Mouse (Mus musculus) forebrain, embryonic 15.5 days (tissue): ENCODE data around the gene Slfn9. TPM values are rescaled to one million over a fixed set of nuclear protein-coding genes. Genes with fewer than 3 reads are reported as not detected.
"Not testable (repeated sequence)": the region's sequence is repeated elsewhere in the genome, so short reads cannot be mapped to it uniquely, and the experiment has no call there.

Source experiments
- ATAC-seq: fragments of 200-750 bp; cut with Nextera tagmentation; replicated peaks from 2 replicates; pipeline ENCODE4 v1.8.0; 2017; ENCODE audit warnings: mild to moderate bottlenecking, moderate TSS enrichment, moderate library complexity
- H3K27ac ChIP-seq: fragments of 300-500 bp; sonication (generic); replicated peaks from 2 replicates; pipeline ENCODE4 v1.5.1; 2015; ENCODE audit warnings: mild to moderate bottlenecking, inconsistent platforms
- H3K27me3 ChIP-seq: fragments of 300-500 bp; sonication (generic); 2 replicates; pipeline ENCODE4 v1.6.1; 2015; ENCODE audit warnings: inconsistent platforms
- H3K36me3 ChIP-seq: fragments of 300-500 bp; sonication (generic); 2 replicates; pipeline ENCODE4 v1.6.1; 2015; ENCODE audit warnings: mild to moderate bottlenecking, inconsistent platforms
- H3K4me1 ChIP-seq: fragments of 300-500 bp; sonication (generic); 2 replicates; pipeline ENCODE4 v1.6.1; 2015; ENCODE audit warnings: inconsistent platforms
- H3K4me2 ChIP-seq: fragments of 300-500 bp; sonication (generic); replicated peaks from 2 replicates; pipeline ENCODE4 v1.6.1; 2015; ENCODE audit warnings: mild to moderate bottlenecking, inconsistent platforms
- H3K4me3 ChIP-seq: fragments of 300-500 bp; sonication (generic); 2 replicates; pipeline ENCODE4 v1.5.1; 2015; ENCODE audit warnings: mild to moderate bottlenecking, inconsistent platforms
- H3K9ac ChIP-seq: fragments of 300-500 bp; sonication (generic); replicated peaks from 2 replicates; pipeline ENCODE4 v1.6.1; 2015; ENCODE audit warnings: mild to moderate bottlenecking, inconsistent platforms
- H3K9me3 ChIP-seq: fragments of 300-500 bp; sonication (generic); 2 replicates; pipeline ENCODE4 v1.6.1; 2016; ENCODE audit warnings: inconsistent platforms
- WGBS: fragments of 180-500 bp; shearing (Covaris S2); methylation state at CpG from one replicate; pipeline ENCODE4 v1.1.7; 2015; ENCODE audit warnings: mixed read lengths; 5-methylcytosine and 5-hydroxymethylcytosine counted together
- polyA plus RNA-seq: library from polyadenylated mRNA; unstranded; fragments of >200 nt; fragmentation: Nextera tagmentation; extraction: Ambion mirVana; gene quantifications from 2 replicates; pipeline ENCODE4 v1.2.1, GENCODE M21; 2015

The Slfn9 gene
- polyA plus RNA-seq, 1 experiment from 2014 or later, result 5.1 TPM

DNA sequence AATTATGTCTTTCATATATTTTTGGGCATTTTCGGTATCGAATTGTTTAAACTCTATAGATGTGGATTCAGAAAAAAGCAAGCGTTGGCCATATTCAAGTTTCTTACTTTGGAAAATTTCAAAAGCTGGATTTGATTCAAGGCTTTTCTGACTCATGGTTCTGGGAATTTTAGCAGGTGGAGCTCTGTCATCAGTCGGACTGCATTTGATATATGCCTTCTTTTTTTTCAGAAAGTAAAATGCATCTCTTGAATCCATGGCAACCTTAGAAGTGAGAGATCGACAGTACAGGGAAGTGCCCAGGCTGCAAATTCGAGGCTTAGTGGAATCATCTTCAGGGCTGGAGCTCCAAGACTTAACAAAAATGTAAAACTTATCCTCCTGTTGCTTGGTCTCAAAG lies 4.0 kb downstream of the Slfn9 start:
- Histone ChIP-seq H3K27ac (no peak overlapping the region), H3K27me3 (no peaks in the 10 kb centered on the region), H3K36me3 (no peaks in the 10 kb centered on the region), H3K4me2 (no peak overlapping the region), H3K9me3 (no peaks in the 10 kb centered on the region), H3K4me3 (no peak overlapping the region), H3K9ac (no peak overlapping the region), H3K4me1 (peaks cover 15% of the 10 kb centered on the region)
- no peak for ATAC-seq
- 90% methylated on average over 6 of the region's 6 CpGs for WGBS

DNA sequence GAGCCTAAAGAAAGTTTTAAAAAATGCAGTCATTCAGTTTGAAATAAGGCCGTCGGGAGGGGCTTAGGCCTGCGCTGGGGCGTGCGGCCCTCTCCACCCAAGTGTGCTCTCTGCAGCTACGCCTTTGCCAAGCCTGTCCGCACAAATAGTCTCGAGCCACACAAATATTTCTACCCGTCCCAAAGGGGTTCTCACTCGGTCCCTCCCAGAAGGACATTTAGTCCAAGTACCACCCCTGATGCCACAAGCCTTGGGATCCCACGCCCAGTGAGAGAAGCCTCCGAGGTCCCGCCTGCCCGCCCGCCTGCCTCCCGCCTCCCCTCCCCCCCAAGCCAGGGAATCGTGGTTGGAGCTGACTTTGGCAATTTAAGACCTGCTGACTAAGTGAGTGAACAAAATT lies 8.4 kb downstream of the Slfn9 start:
- Histone ChIP-seq H3K4me3 (no peak overlapping the region), H3K27me3 (no peaks in the 10 kb centered on the region), H3K9me3 (no peaks in the 10 kb centered on the region), H3K4me2 (no peak overlapping the region), H3K36me3 (no peaks in the 10 kb centered on the region), H3K9ac (no peak overlapping the region), H3K4me1 (no peaks in the 10 kb centered on the region), H3K27ac (no peak overlapping the region)
- 86% methylated on average over 17 of the region's 17 CpGs for WGBS
- no peak for ATAC-seq

DNA sequence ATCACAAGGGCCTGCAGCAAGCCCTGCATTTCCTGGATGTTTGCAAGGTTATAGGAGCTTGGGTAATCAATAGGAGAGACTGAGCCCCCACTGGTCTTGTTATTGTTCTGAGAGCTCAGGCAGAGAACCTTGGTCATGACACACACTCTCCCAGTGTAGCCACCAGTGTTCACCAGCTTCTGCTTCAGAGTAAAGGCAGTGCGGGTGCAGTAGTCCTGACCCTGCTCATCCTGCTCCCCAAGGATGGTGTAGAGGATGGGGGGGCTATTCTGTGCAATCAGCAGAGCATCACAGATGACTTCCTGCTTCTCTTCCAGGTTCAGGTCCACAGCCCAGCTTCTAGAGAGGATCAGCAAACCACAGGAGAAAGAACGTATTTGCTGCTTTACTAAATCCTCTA lies 9.2 kb downstream of the Slfn9 start:
- WGBS, result 93% methylated on average over 2 of the region's 2 CpGs
- not testable (repeated sequence) for H3K4me2 ChIP-seq

DNA sequence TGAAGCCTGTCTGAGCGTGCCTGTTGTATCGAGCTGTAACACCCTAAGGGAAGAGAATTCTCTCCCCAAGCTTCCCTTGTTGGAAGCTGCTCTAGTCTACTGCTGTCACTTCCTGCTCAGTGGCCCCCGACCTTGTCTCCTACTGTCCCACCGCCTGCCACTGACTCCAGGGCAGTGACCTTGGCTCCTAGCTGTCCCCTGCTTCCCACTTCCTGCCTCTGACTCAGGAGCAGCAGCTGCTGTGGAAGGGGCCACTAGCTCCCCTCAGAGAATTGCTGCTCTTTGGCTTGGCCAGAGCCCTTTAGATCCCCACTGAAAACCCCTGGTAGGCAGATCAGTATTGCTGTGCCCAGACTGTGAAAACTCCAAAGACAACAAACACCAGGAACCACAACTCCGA lies 17.7 kb downstream of the Slfn9 start:
- H3K4me1 ChIP-seq, result peaks cover 14% of the 10 kb centered on the region
- no peaks in the 10 kb centered on the region for H3K9me3 ChIP-seq
- no peak overlapping the region for H3K9ac ChIP-seq
- no peaks in the 10 kb centered on the region for H3K27me3 ChIP-seq
- ATAC-seq, result no peak
- no peak overlapping the region for H3K4me2 ChIP-seq
- WGBS, result 57% methylated on average over 5 of the region's 5 CpGs
- H3K27ac ChIP-seq, result no peak overlapping the region
- no peaks in the 10 kb centered on the region for H3K36me3 ChIP-seq
- H3K4me3 ChIP-seq, result no peak overlapping the region

More for the DNA sequence above, 9.2 kb downstream of the Slfn9 start:
- not testable (repeated sequence) for H3K9me3 ChIP-seq, H3K4me3 ChIP-seq, H3K9ac ChIP-seq, H3K36me3 ChIP-seq, ATAC-seq, H3K4me1 ChIP-seq, H3K27me3 ChIP-seq, H3K27ac ChIP-seq

DNA sequence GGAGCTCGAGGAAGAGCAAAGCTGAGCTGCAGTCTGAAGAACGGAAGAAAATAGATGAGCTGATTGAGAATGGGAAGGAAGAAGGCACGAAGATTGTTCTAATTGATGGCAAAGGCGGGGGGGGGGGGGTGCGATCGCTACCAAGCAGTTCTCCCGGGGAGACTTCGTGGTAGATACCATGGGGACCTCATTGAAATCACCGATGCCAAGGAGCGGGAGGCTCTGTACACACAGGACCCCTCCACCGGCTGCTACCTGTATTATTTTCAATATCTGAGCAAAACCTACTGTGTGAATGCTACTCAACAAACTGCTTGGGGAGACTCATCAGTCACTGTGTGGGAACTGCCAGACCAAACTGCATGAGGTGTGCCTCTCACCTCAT lies 20.0 kb downstream of the Slfn9 start:
- Histone ChIP-seq H3K4me1 (peaks cover 14% of the 10 kb centered on the region), H3K36me3 (no peaks in the 10 kb centered on the region), H3K27me3 (no peaks in the 10 kb centered on the region), H3K9ac (peak overlapping the region; percentile 29), H3K27ac (peak overlapping the region; percentile 66), H3K4me3 (peak overlapping the region; percentile 30), H3K4me2 (peak overlapping the region; percentile 45), H3K9me3 (no peaks in the 10 kb centered on the region)
- peak; percentile 23; the same call in 1 of the 2 replicates for ATAC-seq
- 56% methylated on average over 9 of the region's 11 CpGs for WGBS

DNA sequence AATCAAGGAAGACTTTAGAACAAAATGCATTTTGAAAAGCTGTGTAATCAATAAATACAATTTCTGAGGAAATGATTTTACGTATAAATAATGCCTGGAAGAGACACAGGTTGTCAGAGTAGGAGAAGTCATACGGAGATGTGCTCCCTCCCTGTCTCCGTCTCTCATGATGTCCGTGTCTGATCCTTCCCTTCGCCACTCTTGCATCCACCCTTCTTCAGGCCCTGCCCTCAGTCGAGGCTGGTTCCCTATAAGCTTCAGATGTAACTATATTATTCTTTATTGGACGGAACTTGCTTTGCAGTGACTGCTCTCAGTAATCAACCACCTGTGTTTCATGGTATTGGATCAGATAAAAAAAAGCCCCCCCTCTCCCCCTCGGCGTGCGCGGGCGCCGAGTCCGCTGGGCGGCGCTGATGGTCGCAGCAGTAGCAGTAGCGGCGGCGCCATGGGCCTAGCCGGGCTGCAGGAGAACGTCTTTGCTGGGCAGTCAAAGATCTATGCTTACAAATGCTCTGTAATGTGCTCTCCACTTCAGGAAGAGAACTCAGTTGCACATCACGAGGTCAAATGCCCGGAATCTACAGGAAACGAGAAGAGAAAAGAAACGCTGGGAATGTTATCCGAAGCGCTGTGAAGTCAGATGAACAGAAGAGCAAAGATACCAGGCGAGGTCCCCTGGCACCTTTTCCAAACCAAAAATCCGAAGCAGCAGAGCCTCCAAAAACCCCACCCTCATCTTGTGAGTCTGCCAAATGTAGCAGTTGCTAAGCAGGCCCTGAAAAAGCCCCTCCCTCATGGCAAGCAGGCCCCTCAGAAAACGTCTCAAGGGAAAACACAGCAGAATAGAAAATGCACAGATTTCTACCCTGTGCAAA lies 20.7 kb downstream of the Slfn9 start:
- H3K27ac ChIP-seq, result peak overlapping the region; percentile 66
- no peaks in the 10 kb centered on the region for H3K27me3 ChIP-seq
- no peaks in the 10 kb centered on the region for H3K36me3 ChIP-seq
- peak overlapping the region; percentile 30 for H3K4me3 ChIP-seq
- ATAC-seq, result peak; percentile 82
- H3K4me1 ChIP-seq, result peaks cover 14% of the 10 kb centered on the region
- H3K4me2 ChIP-seq, result peak overlapping the region; percentile 45
- peak overlapping the region; percentile 29 for H3K9ac ChIP-seq
- H3K9me3 ChIP-seq, result no peaks in the 10 kb centered on the region
- WGBS, result 6% methylated on average over 31 of the region's 31 CpGs

DNA sequence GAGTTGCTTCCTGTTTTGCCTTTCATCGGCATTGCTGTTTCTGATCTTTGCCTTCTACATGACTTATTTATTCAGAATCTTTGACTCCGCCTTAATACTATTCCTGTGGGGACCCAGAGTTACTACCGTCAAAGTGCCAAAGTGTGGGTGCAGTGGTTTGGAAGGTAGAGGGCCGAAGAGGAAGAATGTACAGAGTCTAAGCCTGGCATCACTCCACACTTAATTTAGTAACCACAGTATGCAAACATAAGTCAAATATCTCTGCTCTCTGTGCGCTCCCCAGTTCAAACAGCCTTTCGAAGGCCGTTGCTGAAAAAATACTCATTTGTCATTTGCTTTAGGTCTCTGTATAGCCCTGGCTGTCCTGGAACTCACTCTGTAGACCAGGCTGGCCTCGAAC lies 29.4 kb downstream of the Slfn9 start:
- H3K9me3 ChIP-seq, result no peaks in the 10 kb centered on the region
- H3K4me1 ChIP-seq, result no peaks in the 10 kb centered on the region
- WGBS, result 90% methylated on average over 8 of the region's 8 CpGs
- H3K36me3 ChIP-seq, result no peaks in the 10 kb centered on the region
- no peak overlapping the region for H3K9ac ChIP-seq
- H3K4me2 ChIP-seq, result no peak overlapping the region
- 0 out of 2 replicates have a peak, but pooled peaks cover 3% of the 10 kb centered on the region for H3K27me3 ChIP-seq
- no peak overlapping the region for H3K4me3 ChIP-seq
- H3K27ac ChIP-seq, result no peak overlapping the region
- no peak for ATAC-seq

DNA sequence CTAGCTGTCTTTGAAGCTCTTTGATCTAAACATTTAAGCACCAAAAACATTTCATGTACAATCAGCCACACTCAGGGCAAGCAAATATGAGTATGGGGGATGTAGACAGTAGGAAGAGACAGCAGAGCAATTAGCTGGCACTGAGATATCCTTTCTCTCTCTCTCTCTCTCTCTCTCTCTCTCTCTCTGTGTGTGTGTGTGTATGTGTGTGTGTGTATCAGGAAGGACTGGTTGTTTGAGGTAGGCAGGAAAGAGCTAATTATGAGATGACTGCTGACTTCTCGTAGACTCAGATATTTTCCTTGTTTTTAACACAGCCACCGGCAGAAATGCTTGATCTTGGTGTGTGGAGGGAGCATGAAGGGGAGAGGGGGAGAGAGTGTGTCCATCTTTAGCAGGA lies 29.9 kb downstream of the Slfn9 start:
- Histone ChIP-seq H3K9ac (no peak overlapping the region), H3K36me3 (no peaks in the 10 kb centered on the region), H3K27me3 (0 out of 2 replicates have a peak, but pooled peaks cover 3% of the 10 kb centered on the region), H3K4me1 (no peaks in the 10 kb centered on the region), H3K4me3 (no peak overlapping the region), H3K9me3 (no peaks in the 10 kb centered on the region), H3K27ac (no peak overlapping the region), H3K4me2 (no peak overlapping the region)
- ATAC-seq, result no peak
- 73% methylated on average over 2 of the region's 2 CpGs for WGBS

DNA sequence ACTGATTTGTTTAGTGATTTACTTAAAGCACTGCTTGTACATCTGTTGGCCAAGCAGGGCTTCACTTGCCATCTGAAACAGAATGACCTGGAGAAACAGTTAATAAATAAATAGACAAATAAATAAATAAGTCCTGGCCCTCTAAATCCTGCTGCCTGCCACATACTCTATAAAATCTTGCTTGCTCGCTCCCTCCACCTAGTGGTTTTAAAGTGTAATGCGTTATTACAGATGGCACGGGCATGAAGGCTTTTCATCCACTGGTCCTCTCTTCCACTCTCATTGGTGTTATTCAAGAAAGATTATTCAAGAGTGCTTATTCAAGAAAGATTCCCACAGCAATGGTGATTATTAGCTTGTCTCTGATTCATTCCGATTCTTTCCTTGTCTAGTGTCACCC lies 32.0 kb downstream of the Slfn9 start:
- no peak overlapping the region for H3K27ac ChIP-seq
- H3K4me1 ChIP-seq, result no peaks in the 10 kb centered on the region
- H3K4me3 ChIP-seq, result no peak overlapping the region
- H3K27me3 ChIP-seq, result peaks cover 7% of the 10 kb centered on the region; the same call in 1 of the 2 replicates
- no peaks in the 10 kb centered on the region for H3K9me3 ChIP-seq
- WGBS, result 19% methylated on average over 4 of the region's 4 CpGs
- H3K36me3 ChIP-seq, result no peaks in the 10 kb centered on the region
- H3K4me2 ChIP-seq, result no peak overlapping the region
- H3K9ac ChIP-seq, result no peak overlapping the region
- no peak for ATAC-seq

DNA sequence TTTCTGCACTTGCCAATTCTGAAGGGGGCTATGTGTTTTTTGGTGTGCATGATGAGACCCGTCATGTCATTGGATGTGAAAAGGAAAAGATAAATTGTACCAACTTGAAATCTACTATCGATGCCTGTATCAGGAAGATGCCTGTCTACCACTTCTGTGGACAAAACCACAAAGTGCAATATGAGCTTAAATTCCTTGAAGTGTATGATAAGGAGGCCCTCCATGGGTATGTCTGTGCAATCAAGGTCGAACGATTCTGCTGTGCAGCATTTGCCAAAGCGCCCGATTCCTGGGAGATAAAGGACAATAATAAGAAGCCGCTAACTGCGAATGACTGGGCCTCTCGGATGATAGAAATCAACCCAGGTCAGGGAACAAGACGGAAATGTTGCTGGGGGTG lies 34.7 kb downstream of the Slfn9 start:
- H3K27me3 ChIP-seq, result peaks cover 30% of the 10 kb centered on the region
- no peak overlapping the region for H3K9ac ChIP-seq
- H3K4me2 ChIP-seq, result no peak overlapping the region
- H3K9me3 ChIP-seq, result no peaks in the 10 kb centered on the region
- no peak overlapping the region for H3K4me3 ChIP-seq
- no peak overlapping the region for H3K27ac ChIP-seq
- H3K4me1 ChIP-seq, result 0 out of 2 replicates have a peak, but pooled peaks cover 2% of the 10 kb centered on the region
- ATAC-seq, result no peak
- H3K36me3 ChIP-seq, result no peaks in the 10 kb centered on the region
- 80% methylated on average over 10 of the region's 10 CpGs for WGBS

DNA sequence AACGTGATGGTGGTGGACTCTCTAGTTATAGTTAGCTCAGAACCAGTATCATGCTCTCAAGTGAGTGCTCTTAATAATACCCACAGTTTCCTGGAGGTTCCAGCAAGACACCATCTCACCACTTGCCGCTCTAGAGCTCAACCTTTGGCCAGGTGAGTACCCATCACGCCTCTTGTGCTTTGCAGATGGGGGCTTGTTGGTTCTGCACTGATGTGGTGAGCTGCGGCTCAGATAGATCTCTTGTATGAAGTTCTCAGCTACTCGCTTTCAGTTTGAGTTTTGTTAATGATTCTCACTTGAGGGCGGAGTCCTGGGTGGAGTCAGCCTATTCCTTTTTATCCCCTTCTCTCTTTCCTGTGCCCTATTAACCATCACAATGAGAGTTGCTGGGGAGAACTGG lies 37.0 kb downstream of the Slfn9 start:
- H3K9me3 ChIP-seq, result no peaks in the 10 kb centered on the region
- no peak for ATAC-seq
- H3K27ac ChIP-seq, result no peak overlapping the region
- WGBS, result 83% methylated on average over 6 of the region's 6 CpGs
- H3K27me3 ChIP-seq, result peaks cover 46% of the 10 kb centered on the region
- H3K4me3 ChIP-seq, result no peak overlapping the region
- H3K4me2 ChIP-seq, result no peak overlapping the region
- no peaks in the 10 kb centered on the region for H3K36me3 ChIP-seq
- 0 out of 2 replicates have a peak, but pooled peaks cover 3% of the 10 kb centered on the region for H3K4me1 ChIP-seq
- no peak overlapping the region for H3K9ac ChIP-seq

DNA sequence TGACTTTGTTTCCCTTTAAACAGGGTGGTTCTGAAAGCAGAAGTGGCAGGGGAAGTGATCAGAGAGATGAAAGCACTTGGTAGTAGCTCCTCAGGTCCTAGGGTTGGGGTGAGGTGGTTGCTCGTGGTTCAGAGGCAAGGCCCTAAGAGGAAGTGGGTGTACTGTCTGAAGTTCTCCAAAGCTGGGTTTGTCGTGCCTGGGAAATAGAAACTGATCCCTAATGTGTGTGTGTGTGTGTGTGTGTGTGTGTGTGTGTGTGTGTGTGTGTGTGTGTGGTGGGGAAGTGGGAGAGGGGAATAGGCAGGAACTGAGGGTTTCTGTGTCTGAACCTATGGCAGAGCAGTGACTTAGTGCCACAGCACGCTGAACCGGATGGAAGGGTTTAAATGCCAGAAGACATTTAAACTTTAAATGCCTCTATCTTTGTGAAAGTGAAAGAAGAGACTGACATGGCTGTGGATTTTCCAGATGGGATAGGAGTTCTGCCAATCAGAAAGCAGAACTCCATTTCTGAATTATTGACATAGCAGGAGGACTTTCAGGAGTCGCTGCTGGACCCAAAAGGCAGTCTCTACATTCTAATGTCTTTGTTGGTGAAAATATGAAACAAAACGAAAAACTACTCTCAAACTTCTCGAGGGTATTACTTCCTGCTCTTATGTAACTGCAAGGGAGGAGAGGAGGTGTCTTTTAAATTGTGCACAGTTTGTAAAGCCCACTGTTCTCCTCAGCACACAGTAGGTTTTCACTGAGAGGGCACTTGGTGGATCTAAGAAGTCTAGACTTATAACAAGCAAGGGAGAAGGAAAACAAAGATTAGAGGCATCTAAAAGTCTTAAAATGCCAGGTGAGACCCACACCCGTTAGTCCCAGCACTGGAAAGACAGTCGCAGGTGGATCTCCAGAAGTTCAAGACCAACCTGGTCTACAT lies 38.8 kb downstream of the Slfn9 start:
- H3K27ac ChIP-seq, result no peak overlapping the region
- no peak overlapping the region for H3K4me3 ChIP-seq
- ATAC-seq, result no peak
- H3K4me1 ChIP-seq, result 0 out of 2 replicates have a peak, but pooled peaks cover 3% of the 10 kb centered on the region
- H3K27me3 ChIP-seq, result peaks cover 49% of the 10 kb centered on the region
- H3K36me3 ChIP-seq, result no peaks in the 10 kb centered on the region
- no peaks in the 10 kb centered on the region for H3K9me3 ChIP-seq
- H3K9ac ChIP-seq, result no peak overlapping the region
- 72% methylated on average over 9 of the region's 9 CpGs for WGBS
- H3K4me2 ChIP-seq, result no peak overlapping the region
